In genomic region chr6:91738058-91738457, GRCm38 (mm10) we compare ENCODE assay signal across 16 mouse cellular contexts. TPM values are rescaled to one million over a fixed set of nuclear protein-coding genes. Genes with fewer than 3 reads are reported as not detected.
DNase-seq lines count a peak whose midpoint lies in the region; ATAC-seq and TF ChIP-seq lines count a peak whose summit lies in the region.
"Had no signal": no experiment of that assay in that cellular context is flagged by ENCODE, and none has a peak within 500 bp of the region (broad histone marks: within the 10 kb centered on the region; RNA-seq: fewer than 3 reads in every experiment).

No protein-coding gene starts in this region.

- TF ChIP-seq CTCF in liver, postnatal 0 days (IDR thresholded peaks at IDR 0.05; ENCODE audit: low read depth): no peak

- peaks cover 10% of the 10 kb centered on the region; the same call in 1 of the 2 replicates for H3K4me1 ChIP-seq in liver, postnatal 0 days (ENCODE audit: insufficient read depth)
- H3K4me1 ChIP-seq in liver, embryonic 12.5 days: peaks cover 11% of the 10 kb centered on the region
- peaks cover 28% of the 10 kb centered on the region for H3K4me1 ChIP-seq in heart, embryonic 12.5 days (replicated peaks)
- peaks cover 31% of the 10 kb centered on the region for H3K4me1 ChIP-seq in stomach, embryonic 16.5 days (ENCODE audit: control insufficient read depth, insufficient read depth, low read length)
- H3K4me1 ChIP-seq: neural tube, embryonic 12.5 days had no signal

- H3K9me3 ChIP-seq in liver, postnatal 0 days (ENCODE audit: low read length): no peaks in the 10 kb centered on the region
- no peaks in the 10 kb centered on the region for H3K9me3 ChIP-seq in liver, embryonic 12.5 days (replicated peaks)
- H3K9me3 ChIP-seq in heart, embryonic 12.5 days (replicated peaks): no peaks in the 10 kb centered on the region
- H3K9me3 ChIP-seq in stomach, embryonic 16.5 days (replicated peaks; ENCODE audit: control insufficient read depth, low read length): no peaks in the 10 kb centered on the region
- H3K9me3 ChIP-seq: embryonic facial prominence, embryonic 12.5 days; G1E; megakaryocyte, embryonic 14.5 days; neural tube, embryonic 12.5 days had no signal

- DNase-seq in liver, postnatal 0 days: no peak
- peak; percentile 64 to 73 for DNase-seq in kidney, postnatal 36 days
- DNase-seq in cerebellum, postnatal 14 days: no peak
- DNase-seq in embryo, embryonic 10 days (ENCODE audit: low spot score): no peak
- DNase-seq: adrenal gland, adult 8-10 months; cerebellum, adult 11-12 months; left cerebral cortex, postnatal 4 days; thymus, postnatal 25 days had no signal

- H3K27ac ChIP-seq in liver, postnatal 0 days (ENCODE audit: low read depth): no peak overlapping the region
- no peak overlapping the region for H3K27ac ChIP-seq in liver, embryonic 12.5 days
- H3K27ac ChIP-seq in heart, embryonic 12.5 days (ENCODE audit: poor library complexity, severe bottlenecking): no peak overlapping the region
- peak overlapping the region; percentile 74; the same call in 1 of the 2 replicates for H3K27ac ChIP-seq in stomach, embryonic 16.5 days (ENCODE audit: low read length)
- H3K27ac ChIP-seq: embryonic facial prominence, embryonic 12.5 days; neural tube, embryonic 12.5 days had no signal

- no peak overlapping the region for H3K4me3 ChIP-seq in liver, postnatal 0 days (ENCODE audit: low read depth, low read length)
- H3K4me3 ChIP-seq in liver, embryonic 12.5 days: no peak overlapping the region
- no peak overlapping the region for H3K4me3 ChIP-seq in heart, embryonic 12.5 days
- no peak overlapping the region for H3K4me3 ChIP-seq in stomach, embryonic 16.5 days (replicated peaks; ENCODE audit: low read length)
- H3K4me3 ChIP-seq: embryonic facial prominence, embryonic 12.5 days; megakaryocyte, embryonic 14.5 days; neural tube, embryonic 12.5 days had no signal

- H3K36me3 ChIP-seq in liver, postnatal 0 days (replicated peaks; ENCODE audit: insufficient read depth, low read length): peaks cover 64% of the 10 kb centered on the region
- H3K36me3 ChIP-seq in liver, embryonic 12.5 days: peaks cover 94% of the 10 kb centered on the region
- H3K36me3 ChIP-seq in heart, embryonic 12.5 days: peaks cover 86% of the 10 kb centered on the region
- peaks cover 6% of the 10 kb centered on the region; the same call in 1 of the 2 replicates for H3K36me3 ChIP-seq in stomach, embryonic 16.5 days (ENCODE audit: control insufficient read depth, insufficient read depth, low read length)
- H3K36me3 ChIP-seq: G1E had no signal

- H3K9ac ChIP-seq in liver, postnatal 0 days (replicated peaks): no peak overlapping the region
- H3K9ac ChIP-seq in liver, embryonic 12.5 days: no peak overlapping the region
- H3K9ac ChIP-seq in heart, embryonic 12.5 days: no peak overlapping the region
- 0 out of 2 replicates have a peak overlapping the region, but pooled peaks have one; percentile 44 for H3K9ac ChIP-seq in stomach, embryonic 16.5 days (ENCODE audit: low read length)
- H3K9ac ChIP-seq: embryonic facial prominence, embryonic 12.5 days; neural tube, embryonic 12.5 days had no signal

- H3K4me2 ChIP-seq in liver, postnatal 0 days (ENCODE audit: low read depth, low read length): no peak overlapping the region
- H3K4me2 ChIP-seq in liver, embryonic 12.5 days: no peak overlapping the region
- H3K4me2 ChIP-seq in heart, embryonic 12.5 days: no peak overlapping the region
- no peak overlapping the region for H3K4me2 ChIP-seq in stomach, embryonic 16.5 days (ENCODE audit: low read depth, low read length)
- H3K4me2 ChIP-seq: embryonic facial prominence, embryonic 12.5 days; neural tube, embryonic 12.5 days had no signal

- 61% methylated on average over 5 of the region's 5 CpGs for WGBS in liver, postnatal 0 days (ENCODE audit: insufficient replicate concordance)
- 66% methylated on average over 5 of the region's 5 CpGs for WGBS in liver, embryonic 12.5 days (ENCODE audit: insufficient replicate concordance)
- 55% methylated on average over 5 of the region's 5 CpGs for WGBS in heart, embryonic 12.5 days
- 42% methylated on average over 5 of the region's 5 CpGs for WGBS in stomach, embryonic 16.5 days

- no peaks in the 10 kb centered on the region for H3K27me3 ChIP-seq in liver, postnatal 0 days (ENCODE audit: insufficient read depth, low read length)
- no peaks in the 10 kb centered on the region for H3K27me3 ChIP-seq in liver, embryonic 12.5 days (replicated peaks)
- H3K27me3 ChIP-seq in heart, embryonic 12.5 days (replicated peaks): peaks cover 19% of the 10 kb centered on the region
- H3K27me3 ChIP-seq in stomach, embryonic 16.5 days (ENCODE audit: control insufficient read depth, insufficient read depth, low read length): no peaks in the 10 kb centered on the region
- H3K27me3 ChIP-seq: embryonic facial prominence, embryonic 12.5 days; megakaryocyte, embryonic 14.5 days; neural tube, embryonic 12.5 days had no signal

- peak; percentile 20; the same call in 1 of the 2 replicates for ATAC-seq in liver, postnatal 0 days
- no peak for ATAC-seq in liver, embryonic 12.5 days
- ATAC-seq in heart, embryonic 12.5 days (ENCODE audit: insufficient number of reproducible peaks, low FRiP score): peak; percentile 56; the same call in 1 of the 2 replicates
- peak; percentile 59; the same call in 1 of the 2 replicates for ATAC-seq in stomach, embryonic 16.5 days (ENCODE audit: insufficient read depth, low FRiP score)
- ATAC-seq: inflammation-experienced regulatory T-cells, adult 6 months had no signal

- TF ChIP-seq EP300 in liver, postnatal 0 days (IDR thresholded peaks at IDR 0.05; ENCODE audit: low read depth): no peak

RNA-seq across cellular contexts. Expression of gene Slc6a6, which starts 54.2 kb away (rescaled TPM):
- polyA plus RNA-seq in liver, postnatal 0 days (2015; fragmentation: Nextera tagmentation; extraction: Ambion mirVana): 31.1 and 34.4 TPM in 2 replicates
- polyA plus RNA-seq in liver, embryonic 12.5 days (2016; fragmentation: Nextera tagmentation; extraction: Ambion mirVana): 22.1 and 24.9 TPM in 2 replicates
- polyA plus RNA-seq in heart, embryonic 12.5 days (2016; fragmentation: Nextera tagmentation; extraction: Ambion mirVana): 79.1 and 85.8 TPM in 2 replicates
- polyA plus RNA-seq in stomach, embryonic 16.5 days (2015; fragmentation: Nextera tagmentation; extraction: Ambion mirVana): 54.4 and 59.5 TPM in 2 replicates

Comparison
In these comparisons a context has a peak if more than half of its experiments do, and no peak if none do; other contexts are left out.
1. DNase-seq: peak in kidney, postnatal 36 days (2 of 2); none in liver, postnatal 0 days (single experiment), cerebellum, postnatal 14 days (0 of 2) and embryo, embryonic 10 days (single experiment).